Comparison of ENCODE assay signal across 12 mouse cellular contexts in genomic region chr12:108317826-108318430, GRCm38 (mm10). TPM values are rescaled to one million over a fixed set of nuclear protein-coding genes. Genes with fewer than 3 reads are reported as not detected.
A peak's percentile ranks its signal among the peaks of the same experiment; 100 is the strongest.
DNase-seq lines count a peak whose midpoint lies in the region; ATAC-seq lines count a peak whose summit lies in the region.
"Had no signal": no experiment of that assay in that cellular context is flagged by ENCODE, and none has a peak within 500 bp of the region (broad histone marks: within the 10 kb centered on the region; RNA-seq: fewer than 3 reads in every experiment).

No protein-coding gene starts in this region.

- 0 out of 2 replicates have a peak overlapping the region, but pooled peaks have one; percentile 23 for H3K9ac ChIP-seq in kidney, embryonic 14.5 days (ENCODE audit: low read depth, low read length)
- H3K9ac ChIP-seq in embryonic facial prominence, embryonic 12.5 days = no peak overlapping the region
- H3K9ac ChIP-seq in hindbrain, embryonic 15.5 days = no peak overlapping the region
- 0 out of 2 replicates have a peak overlapping the region, but pooled peaks have one; percentile 1 for H3K9ac ChIP-seq in midbrain, embryonic 15.5 days

- no peak for ATAC-seq in kidney, embryonic 14.5 days (ENCODE audit: low FRiP score, low TSS enrichment)
- no peak for ATAC-seq in embryonic facial prominence, embryonic 12.5 days (ENCODE audit: insufficient number of reproducible peaks, insufficient read depth, low FRiP score, low TSS enrichment)
- ATAC-seq in hindbrain, embryonic 15.5 days (ENCODE audit: low FRiP score, low read depth) = no peak
- no peak for ATAC-seq in midbrain, embryonic 15.5 days (replicated peaks)
- ATAC-seq in erythroblast, adult 5-6 weeks (replicated peaks; ENCODE audit: low FRiP score, poor library complexity, severe bottlenecking) = no peak

- 17% methylated on average over 18 of the region's 18 CpGs for WGBS in kidney, embryonic 14.5 days
- 11% methylated on average over 18 of the region's 18 CpGs for WGBS in embryonic facial prominence, embryonic 12.5 days
- WGBS in hindbrain, embryonic 15.5 days = 20% methylated on average over 18 of the region's 18 CpGs
- WGBS in midbrain, embryonic 15.5 days = 25% methylated on average over 18 of the region's 18 CpGs

- peaks cover 49% of the 10 kb centered on the region for H3K27me3 ChIP-seq in kidney, embryonic 14.5 days (ENCODE audit: control insufficient read depth, insufficient read depth, low read length)
- H3K27me3 ChIP-seq in embryonic facial prominence, embryonic 12.5 days = peaks cover 64% of the 10 kb centered on the region
- H3K27me3 ChIP-seq in hindbrain, embryonic 15.5 days = peaks cover 27% of the 10 kb centered on the region
- H3K27me3 ChIP-seq in midbrain, embryonic 15.5 days (replicated peaks) = peaks cover 19% of the 10 kb centered on the region

- DNase-seq in kidney, postnatal 4 days = no peak
- DNase-seq in gastrocnemius, postnatal 10 days = no peak
- no peak for DNase-seq in left cerebral cortex, adult 11 months (ENCODE audit: low spot score)
- DNase-seq: adrenal gland, adult 8-10 months; cerebellum, postnatal 25 days; kidney, adult 9 months; lung, postnatal 4 days had no signal

- H3K4me2 ChIP-seq in kidney, embryonic 14.5 days (replicated peaks; ENCODE audit: low read depth, low read length) = peak overlapping the region; percentile 21; the same call in 1 of the 2 replicates
- H3K4me2 ChIP-seq in embryonic facial prominence, embryonic 12.5 days (replicated peaks) = peak overlapping the region; percentile 43
- peak overlapping the region; percentile 34 for H3K4me2 ChIP-seq in hindbrain, embryonic 15.5 days
- peak overlapping the region; percentile 27 for H3K4me2 ChIP-seq in midbrain, embryonic 15.5 days

- H3K36me3 ChIP-seq in kidney, embryonic 14.5 days (ENCODE audit: control insufficient read depth, insufficient read depth, low read length) = no peaks in the 10 kb centered on the region
- H3K36me3 ChIP-seq in embryonic facial prominence, embryonic 12.5 days = no peaks in the 10 kb centered on the region
- H3K36me3 ChIP-seq in hindbrain, embryonic 15.5 days = no peaks in the 10 kb centered on the region
- H3K36me3 ChIP-seq in midbrain, embryonic 15.5 days (replicated peaks) = no peaks in the 10 kb centered on the region

- no peaks in the 10 kb centered on the region for H3K9me3 ChIP-seq in kidney, embryonic 14.5 days (ENCODE audit: control insufficient read depth, low read length)
- H3K9me3 ChIP-seq in embryonic facial prominence, embryonic 12.5 days = no peaks in the 10 kb centered on the region
- no peaks in the 10 kb centered on the region for H3K9me3 ChIP-seq in hindbrain, embryonic 15.5 days
- no peaks in the 10 kb centered on the region for H3K9me3 ChIP-seq in midbrain, embryonic 15.5 days

- H3K4me1 ChIP-seq in kidney, embryonic 14.5 days (ENCODE audit: control insufficient read depth, insufficient read depth, low read length) = peaks cover 22% of the 10 kb centered on the region; the same call in 1 of the 2 replicates
- H3K4me1 ChIP-seq in embryonic facial prominence, embryonic 12.5 days = peaks cover 16% of the 10 kb centered on the region
- H3K4me1 ChIP-seq in hindbrain, embryonic 15.5 days (replicated peaks) = peaks cover 27% of the 10 kb centered on the region
- H3K4me1 ChIP-seq in midbrain, embryonic 15.5 days = peaks cover 32% of the 10 kb centered on the region

- peak overlapping the region; percentile 18; the same call in 1 of the 2 replicates for H3K4me3 ChIP-seq in kidney, embryonic 14.5 days (ENCODE audit: low read length)
- peak overlapping the region; percentile 10; the same call in 1 of the 2 replicates for H3K4me3 ChIP-seq in embryonic facial prominence, embryonic 12.5 days
- H3K4me3 ChIP-seq in hindbrain, embryonic 15.5 days = peak overlapping the region; percentile 2; the same call in 1 of the 2 replicates
- 0 out of 2 replicates have a peak overlapping the region, but pooled peaks have one; percentile 8 for H3K4me3 ChIP-seq in midbrain, embryonic 15.5 days

- no peak overlapping the region for H3K27ac ChIP-seq in kidney, embryonic 14.5 days (ENCODE audit: low read depth, low read length)
- no peak overlapping the region for H3K27ac ChIP-seq in embryonic facial prominence, embryonic 12.5 days
- H3K27ac ChIP-seq in hindbrain, embryonic 15.5 days (replicated peaks) = no peak overlapping the region
- no peak overlapping the region for H3K27ac ChIP-seq in midbrain, embryonic 15.5 days

RNA-seq across cellular contexts. Expression of gene Hhipl1, which starts 11.9 kb away (rescaled TPM):
- polyA plus RNA-seq in kidney, embryonic 14.5 days (2014; fragmentation: Nextera tagmentation; extraction: Ambion mirVana) = 0.27 and 0.61 TPM in 2 replicates
- 1.0 and 1.1 TPM in 2 replicates for polyA plus RNA-seq in embryonic facial prominence, embryonic 12.5 days (2016; fragmentation: Nextera tagmentation; extraction: Ambion mirVana)
- 2.7 and 2.9 TPM in 2 replicates for polyA plus RNA-seq in hindbrain, embryonic 15.5 days (2015; fragmentation: Nextera tagmentation; extraction: Ambion mirVana)
- 2.7 and 2.8 TPM in 2 replicates for polyA plus RNA-seq in midbrain, embryonic 15.5 days (2015; fragmentation: Nextera tagmentation; extraction: Ambion mirVana)
- under 1 TPM; 0.38 to 0.54 TPM for total RNA-seq in gastrocnemius, postnatal 10 days (2021)
- total RNA-seq in erythroblast, adult 5-6 weeks (2015; ENCODE audit: low replicate concordance) = not detected in 2 replicates
- total RNA-seq in erythroblast, adult 5-6 weeks (2017; ENCODE audit: low replicate concordance) = not detected in 2 replicates

RNA-seq across cellular contexts. Expression of gene Cyp46a1, which starts 16.3 kb away (rescaled TPM):
- 4.7 and 5.8 TPM in 2 replicates for polyA plus RNA-seq in kidney, embryonic 14.5 days (2014; fragmentation: Nextera tagmentation; extraction: Ambion mirVana)
- polyA plus RNA-seq in embryonic facial prominence, embryonic 12.5 days (2016; fragmentation: Nextera tagmentation; extraction: Ambion mirVana) = 5.9 and 7.4 TPM in 2 replicates
- polyA plus RNA-seq in hindbrain, embryonic 15.5 days (2015; fragmentation: Nextera tagmentation; extraction: Ambion mirVana) = 30.8 and 32.2 TPM in 2 replicates
- polyA plus RNA-seq in midbrain, embryonic 15.5 days (2015; fragmentation: Nextera tagmentation; extraction: Ambion mirVana) = 23.6 and 24.9 TPM in 2 replicates
- 1 to 10 TPM; 1.1 to 1.5 TPM for total RNA-seq in gastrocnemius, postnatal 10 days (2021)
- not detected in 2 replicates for total RNA-seq in erythroblast, adult 5-6 weeks (2015; ENCODE audit: low replicate concordance)
- 0.84 TPM in 1 of 2 replicates, not detected in the other for total RNA-seq in erythroblast, adult 5-6 weeks (2017; ENCODE audit: low replicate concordance)

RNA-seq across cellular contexts. Expression of gene Ccdc85c, which starts 42.7 kb away (rescaled TPM):
- polyA plus RNA-seq in kidney, embryonic 14.5 days (2014; fragmentation: Nextera tagmentation; extraction: Ambion mirVana) = 9.9 and 11.0 TPM in 2 replicates
- 7.7 and 7.9 TPM in 2 replicates for polyA plus RNA-seq in embryonic facial prominence, embryonic 12.5 days (2016; fragmentation: Nextera tagmentation; extraction: Ambion mirVana)
- polyA plus RNA-seq in hindbrain, embryonic 15.5 days (2015; fragmentation: Nextera tagmentation; extraction: Ambion mirVana) = 13.7 and 14.7 TPM in 2 replicates
- 15.3 and 15.8 TPM in 2 replicates for polyA plus RNA-seq in midbrain, embryonic 15.5 days (2015; fragmentation: Nextera tagmentation; extraction: Ambion mirVana)
- total RNA-seq in gastrocnemius, postnatal 10 days (2021) = 1 to 10 TPM; 5.0 to 5.1 TPM
- total RNA-seq in erythroblast, adult 5-6 weeks (2015; ENCODE audit: low replicate concordance) = 0.38 TPM in 1 of 2 replicates, not detected in the other
- total RNA-seq in erythroblast, adult 5-6 weeks (2017; ENCODE audit: low replicate concordance) = 0.28 TPM in 1 of 2 replicates, not detected in the other

RNA-seq across cellular contexts. Expression of gene Eml1, which starts 52.8 kb away (rescaled TPM):
- polyA plus RNA-seq in kidney, embryonic 14.5 days (2014; fragmentation: Nextera tagmentation; extraction: Ambion mirVana) = 31.3 and 56.5 TPM in 2 replicates
- 58.4 and 63.1 TPM in 2 replicates for polyA plus RNA-seq in embryonic facial prominence, embryonic 12.5 days (2016; fragmentation: Nextera tagmentation; extraction: Ambion mirVana)
- 58.2 and 60.4 TPM in 2 replicates for polyA plus RNA-seq in hindbrain, embryonic 15.5 days (2015; fragmentation: Nextera tagmentation; extraction: Ambion mirVana)
- 52.9 and 61.3 TPM in 2 replicates for polyA plus RNA-seq in midbrain, embryonic 15.5 days (2015; fragmentation: Nextera tagmentation; extraction: Ambion mirVana)
- 100 to 1,000 TPM; 127 to 132 TPM for total RNA-seq in gastrocnemius, postnatal 10 days (2021)
- not detected in 2 replicates for total RNA-seq in erythroblast, adult 5-6 weeks (2015; ENCODE audit: low replicate concordance)
- not detected in 2 replicates for total RNA-seq in erythroblast, adult 5-6 weeks (2017; ENCODE audit: low replicate concordance)

Comparison
In these comparisons a context has a peak if more than half of its experiments do, and no peak if none do; other contexts are left out.
1. H3K9ac ChIP-seq: peak in kidney, embryonic 14.5 days (single experiment) and midbrain, embryonic 15.5 days (single experiment); none in embryonic facial prominence, embryonic 12.5 days (single experiment) and hindbrain, embryonic 15.5 days (single experiment).
2. Peak in every context shown above with its lines, with median percentiles within 50 percentile points of each other: H3K4me2 ChIP-seq and H3K4me3 ChIP-seq.